Mouse (Mus musculus) adrenal gland, adult 10 weeks (tissue): ENCODE results near the gene Btbd35f6. TPM values are rescaled to one million over a fixed set of nuclear protein-coding genes. Genes with fewer than 3 reads are reported as not detected.

ENCODE experiments used
- polyA plus RNA-seq: library from polyadenylated mRNA; stranded (reverse); fragments of 350-450 nt; fragmentation: Illumina TruSeq; extraction: RNeasy Lipid Tissue Mini Kit (QIAGEN cat#74804); gene quantifications from one replicate; pipeline ENCODE4 v1.2.3, GENCODE M21; 2014; ENCODE audit warnings: low read depth, low replicate concordance

Gene Btbd35f6
- polyA plus RNA-seq: not detected

GRCm38 (mm10) chrX:33956440-33956839 is at the start of gene Btbd35f6:
Btbd35f6 (minus strand) TSS chrX:33956540.

GRCm38 (mm10) chrX:33986716-33987115 is 30.4 kb upstream of the Btbd35f6 start, which contains the start of gene Gm21870:
Gm21870 (minus strand) TSS chrX:33986816.

Other genes starting within 250 kb of the Btbd35f6 start
- gene Gm21870, start 30.3 kb upstream of the Btbd35f6 start, polyA plus RNA-seq: not detected
- not detected for gene Btbd35f9, start 205.0 kb upstream of the Btbd35f6 start, polyA plus RNA-seq